Mouse (Mus musculus) embryo, embryonic 9.5 days (tissue): ENCODE measurements around the gene Magi3.

Experiments used
- DNase-seq: peaks from one replicate; pipeline ENCODE4 v3.0.0-alpha.2; 2017; ENCODE audit errors: extremely low spot score

The Magi3 gene

GRCm38 (mm10) chr3:104189823-104190222, 30.4 kb downstream of the Magi3 start:
- DNase-seq: no peak

GRCm38 (mm10) chr3:104189234-104189633, 30.9 kb downstream of the Magi3 start:
- DNase-seq: no peak

GRCm38 (mm10) chr3:104184270-104184669, 35.9 kb downstream of the Magi3 start:
- no peak for DNase-seq

- no peak for DNase-seq
Measured at GRCm38 (mm10) chr3:104183656-104184055, 36.5 kb downstream of the Magi3 start.

- no peak for DNase-seq
Measured at GRCm38 (mm10) chr3:104182711-104183110, 37.5 kb downstream of the Magi3 start.

- DNase-seq: no peak
Measured at GRCm38 (mm10) chr3:104161347-104161746, 58.8 kb downstream of the Magi3 start.

- no peak for DNase-seq
Measured at GRCm38 (mm10) chr3:104160603-104161002, 59.6 kb downstream of the Magi3 start.

GRCm38 (mm10) chr3:104150146-104150545, 70.0 kb downstream of the Magi3 start:
- DNase-seq: no peak

- DNase-seq: no peak
Measured at GRCm38 (mm10) chr3:104142376-104142775, 77.8 kb downstream of the Magi3 start.

- DNase-seq: no peak
Measured at GRCm38 (mm10) chr3:104138953-104139450, 81.2 kb downstream of the Magi3 start.

GRCm38 (mm10) chr3:104125628-104126027, 94.5 kb downstream of the Magi3 start:
- no peak for DNase-seq

GRCm38 (mm10) chr3:104123846-104124245, 96.3 kb downstream of the Magi3 start:
- DNase-seq: no peak

- DNase-seq: no peak
Measured at GRCm38 (mm10) chr3:104109478-104109877, 110.7 kb downstream of the Magi3 start.

- peak; percentile 19 for DNase-seq
Measured at GRCm38 (mm10) chr3:104104942-104105341, 115.2 kb downstream of the Magi3 start.

- no peak for DNase-seq
Measured at GRCm38 (mm10) chr3:104101721-104102120, 118.5 kb downstream of the Magi3 start.

- DNase-seq: no peak
Measured at GRCm38 (mm10) chr3:104101249-104101648, 118.9 kb downstream of the Magi3 start.

GRCm38 (mm10) chr3:104095936-104096335, 124.2 kb downstream of the Magi3 start:
- no peak for DNase-seq

- no peak for DNase-seq
Measured at GRCm38 (mm10) chr3:104094646-104095045, 125.5 kb downstream of the Magi3 start.

- no peak for DNase-seq
Measured at GRCm38 (mm10) chr3:104092759-104093158, 127.4 kb downstream of the Magi3 start.

GRCm38 (mm10) chr3:104082031-104082430, 138.1 kb downstream of the Magi3 start:
- DNase-seq: no peak

GRCm38 (mm10) chr3:104078725-104079124, 141.4 kb downstream of the Magi3 start:
- DNase-seq: no peak

- no peak for DNase-seq
Measured at GRCm38 (mm10) chr3:104069395-104069794, 150.8 kb downstream of the Magi3 start.

- peak; percentile 10 for DNase-seq
Measured at GRCm38 (mm10) chr3:104059001-104059622, 161.1 kb downstream of the Magi3 start.

- no peak for DNase-seq
Measured at GRCm38 (mm10) chr3:104032747-104033146, 187.4 kb downstream of the Magi3 start.
